Mouse (Mus musculus): ENCODE measurements at regions not wholly inside any gene's neighbourhood (a gene's known extent, or its start where the extent isn't known, plus 50 kb on each side); places are given as distances from the start of the nearest gene placed in this dataset.

GRCm38 (mm10) chr10:98044579-98044978 is 318.0 kb upstream of the C030005K15Rik start:
- TF ChIP-seq CTCF (IDR thresholded peaks at IDR 0.05; ENCODE audit: low read depth, low read length) (no peak), POLR2AphosphoS5 (IDR thresholded peaks at IDR 0.05; ENCODE audit: insufficient replicate concordance, low read depth, low read length) (no peak), TAL1 (conservative IDR thresholded peaks at IDR 0.05; ENCODE audit: low read depth, low read length) (no peak), GATA1 (IDR thresholded peaks at IDR 0.05; ENCODE audit: borderline replicate concordance, low read length) (no peak), GATA2 (IDR thresholded peaks at IDR 0.05; ENCODE audit: borderline replicate concordance, low read depth, low read length) (no peak)
